Mouse (Mus musculus): ENCODE measurements around the gene Slc16a11. TPM values are rescaled to one million over a fixed set of nuclear protein-coding genes. Genes with fewer than 3 reads are reported as not detected.

The Slc16a11 gene
- polyA plus RNA-seq, 1 experiment from 2014 or later, result 0.63 TPM

GRCm38 (mm10) chr11:70251853-70252252, 39.3 kb downstream of the Slc16a11 start:
- WGBS, result 76% methylated on average over 8 of the region's 8 CpGs
- Histone ChIP-seq H3K9me3 (ENCODE audit: low read depth, low read length) (no peaks in the 10 kb centered on the region), H3K9ac (no peak overlapping the region), H3K4me3 (ENCODE audit: low read depth, low read length) (no peak overlapping the region), H3K4me2 (no peak overlapping the region), H3K36me3 (ENCODE audit: insufficient read depth) (no peaks in the 10 kb centered on the region), H3K27ac (ENCODE audit: low read depth) (no peak overlapping the region), H3K27me3 (ENCODE audit: insufficient read depth, low read length) (peaks cover 37% of the 10 kb centered on the region), H3K4me1 (ENCODE audit: insufficient read depth) (no peaks in the 10 kb centered on the region)
- TF ChIP-seq CTCF (IDR thresholded peaks at IDR 0.05; ENCODE audit: low read depth), result no peak
- no peak for ATAC-seq (ENCODE audit: insufficient read depth)
- no peak for DNase-seq

- H3K27me3 ChIP-seq (ENCODE audit: insufficient read depth, low read length), result peaks cover 37% of the 10 kb centered on the region
- peak overlapping the region; percentile 60 for H3K4me2 ChIP-seq
- no peaks in the 10 kb centered on the region for H3K4me1 ChIP-seq (ENCODE audit: insufficient read depth)
- H3K36me3 ChIP-seq (ENCODE audit: insufficient read depth), result no peaks in the 10 kb centered on the region
- H3K9me3 ChIP-seq (ENCODE audit: low read depth, low read length), result no peaks in the 10 kb centered on the region
- ATAC-seq (ENCODE audit: insufficient read depth) (no peak), DNase-seq (no peak)
- TF ChIP-seq CTCF (IDR thresholded peaks at IDR 0.05; ENCODE audit: low read depth), result no peak
- H3K4me3 ChIP-seq (ENCODE audit: low read depth, low read length), result peak overlapping the region; percentile 30
- no peak overlapping the region for H3K27ac ChIP-seq (ENCODE audit: low read depth)
- WGBS, result 4% methylated on average over 18 of the region's 18 CpGs
- H3K9ac ChIP-seq, result peak overlapping the region; percentile 36; the same call in 1 of the 2 replicates
Measured at GRCm38 (mm10) chr11:70254337-70254736, 41.8 kb downstream of the Slc16a11 start.

GRCm38 (mm10) chr11:70254931-70255531, 42.5 kb downstream of the Slc16a11 start, which contains the start of gene Alox12:
TSS of gene Alox12 (minus strand) at chr11:70255353.
- H3K27me3 ChIP-seq (ENCODE audit: insufficient read depth, low read length), result peaks cover 37% of the 10 kb centered on the region
- WGBS, result 2% methylated on average over 25 of the region's 25 CpGs

GRCm38 (mm10) chr11:70259035-70259434, 46.5 kb downstream of the Slc16a11 start:
- H3K4me1 ChIP-seq (ENCODE audit: insufficient read depth), result no peaks in the 10 kb centered on the region
- H3K36me3 ChIP-seq (ENCODE audit: insufficient read depth), result no peaks in the 10 kb centered on the region
- DNase-seq, result no peak
- peaks cover 16% of the 10 kb centered on the region for H3K27me3 ChIP-seq (ENCODE audit: insufficient read depth, low read length)
- ATAC-seq (ENCODE audit: insufficient read depth), result no peak
- 83% methylated on average over 4 of the region's 4 CpGs for WGBS
- H3K9me3 ChIP-seq (ENCODE audit: low read depth, low read length), result no peaks in the 10 kb centered on the region
- H3K9ac ChIP-seq, result no peak overlapping the region
- H3K27ac ChIP-seq (ENCODE audit: low read depth), result no peak overlapping the region
- TF ChIP-seq CTCF (IDR thresholded peaks at IDR 0.05; ENCODE audit: low read depth), result no peak
- H3K4me2 ChIP-seq, result no peak overlapping the region
- H3K4me3 ChIP-seq (ENCODE audit: low read depth, low read length), result no peak overlapping the region

More at GRCm38 (mm10) chr11:70254931-70255531, 42.5 kb downstream of the Slc16a11 start, which contains the start of gene Alox12:
- Histone ChIP-seq H3K9me3 (ENCODE audit: low read depth, low read length) (no peaks in the 10 kb centered on the region), H3K36me3 (ENCODE audit: insufficient read depth) (no peaks in the 10 kb centered on the region), H3K4me1 (ENCODE audit: insufficient read depth) (no peaks in the 10 kb centered on the region), H3K4me3 (ENCODE audit: low read depth, low read length) (peak within 1 kb of the TSS; percentile 30), H3K27ac (ENCODE audit: low read depth) (no peak within 1 kb of the TSS), H3K4me2 (peak within 1 kb of the TSS; percentile 60), H3K9ac (peak within 1 kb of the TSS; percentile 36)
- TF ChIP-seq CTCF (IDR thresholded peaks at IDR 0.05; ENCODE audit: low read depth), result peak; percentile 46
- DNase-seq (peak; percentile 56), ATAC-seq (ENCODE audit: insufficient read depth) (peak; percentile 58; the same call in 1 of the 2 replicates)

GRCm38 (mm10) chr11:70265252-70265651, 52.7 kb downstream of the Slc16a11 start:
- DNase-seq, result no peak
- Histone ChIP-seq H3K9me3 (ENCODE audit: low read depth, low read length) (no peaks in the 10 kb centered on the region), H3K4me3 (ENCODE audit: low read depth, low read length) (no peak overlapping the region), H3K36me3 (ENCODE audit: insufficient read depth) (no peaks in the 10 kb centered on the region), H3K4me1 (ENCODE audit: insufficient read depth) (no peaks in the 10 kb centered on the region), H3K27ac (ENCODE audit: low read depth) (no peak overlapping the region), H3K27me3 (ENCODE audit: insufficient read depth, low read length) (no peaks in the 10 kb centered on the region), H3K9ac (no peak overlapping the region), H3K4me2 (no peak overlapping the region)
- 40% methylated on average over 3 of the region's 3 CpGs for WGBS
- ATAC-seq (ENCODE audit: insufficient read depth), result no peak
- TF ChIP-seq CTCF (IDR thresholded peaks at IDR 0.05; ENCODE audit: low read depth), result no peak

GRCm38 (mm10) chr11:70265819-70266218, 53.3 kb downstream of the Slc16a11 start:
- no peak overlapping the region for H3K27ac ChIP-seq (ENCODE audit: low read depth)
- WGBS, result 57% methylated on average over 4 of the region's 4 CpGs
- H3K27me3 ChIP-seq (ENCODE audit: insufficient read depth, low read length), result no peaks in the 10 kb centered on the region
- no peaks in the 10 kb centered on the region for H3K9me3 ChIP-seq (ENCODE audit: low read depth, low read length)
- no peaks in the 10 kb centered on the region for H3K4me1 ChIP-seq (ENCODE audit: insufficient read depth)
- no peaks in the 10 kb centered on the region for H3K36me3 ChIP-seq (ENCODE audit: insufficient read depth)
- no peak overlapping the region for H3K4me3 ChIP-seq (ENCODE audit: low read depth, low read length)
- DNase-seq (no peak), ATAC-seq (ENCODE audit: insufficient read depth) (no peak)
- TF ChIP-seq CTCF (IDR thresholded peaks at IDR 0.05; ENCODE audit: low read depth), result no peak
- H3K9ac ChIP-seq, result no peak overlapping the region
- H3K4me2 ChIP-seq, result no peak overlapping the region

MicroRNAs encoded within 50 kb of the gene (microRNA counts, 519-probe panel; counts per million panel counts)
- microRNA mmu-miR-195, result 30.5 counts per million
- microRNA mmu-miR-497, result 2,529 counts per million, percentile 46 among the panel's probes with 10 or more counts

Small RNA genes lying within 50 kb of the gene (microRNA-seq; reads per million reads assigned to microRNA genes)
- 2,384 reads per million, percentile 80 among the genes with 10 or more reads in this experiment for gene Mir195a (ENCODE audit: borderline number of aligned reads)
- gene Mir497 (ENCODE audit: borderline number of aligned reads), result not detected
- gene Mir497b (ENCODE audit: borderline number of aligned reads), result not detected

Other genes starting within 250 kb of the Slc16a11 start
- gene Cldn7, start 248.0 kb upstream of the Slc16a11 start, polyA plus RNA-seq (2014; fragmentation: Nextera tagmentation; extraction: Ambion mirVana), result 76.7 and 86.4 TPM in 2 replicates
- gene Ctdnep1, start 231.6 kb upstream of the Slc16a11 start, polyA plus RNA-seq (2014; fragmentation: Nextera tagmentation; extraction: Ambion mirVana), result 25.4 and 28.3 TPM in 2 replicates
- 108 and 113 TPM in 2 replicates for gene Elp5, start 230.2 kb upstream of the Slc16a11 start, polyA plus RNA-seq (2014; fragmentation: Nextera tagmentation; extraction: Ambion mirVana)
- gene Gabarap, start 221.6 kb upstream of the Slc16a11 start, polyA plus RNA-seq (2014; fragmentation: Nextera tagmentation; extraction: Ambion mirVana), result 444 and 455 TPM in 2 replicates
- gene Phf23, start 217.0 kb upstream of the Slc16a11 start, polyA plus RNA-seq (2014; fragmentation: Nextera tagmentation; extraction: Ambion mirVana), result 41.1 and 42.8 TPM in 2 replicates
- 36.2 and 40.8 TPM in 2 replicates for gene Dvl2, start 212.2 kb upstream of the Slc16a11 start, polyA plus RNA-seq (2014; fragmentation: Nextera tagmentation; extraction: Ambion mirVana)
- gene Acadvl, start 197.3 kb upstream of the Slc16a11 start, polyA plus RNA-seq (2014; fragmentation: Nextera tagmentation; extraction: Ambion mirVana), result 57.6 and 58.9 TPM in 2 replicates
- gene Dlg4, start 195.8 kb upstream of the Slc16a11 start, polyA plus RNA-seq (2014; fragmentation: Nextera tagmentation; extraction: Ambion mirVana), result 5.9 and 7.4 TPM in 2 replicates
- gene Asgr1, start 158.7 kb upstream of the Slc16a11 start, polyA plus RNA-seq (2014; fragmentation: Nextera tagmentation; extraction: Ambion mirVana), result not detected in 2 replicates
- gene Asgr2, start 120.1 kb upstream of the Slc16a11 start, polyA plus RNA-seq (2014; fragmentation: Nextera tagmentation; extraction: Ambion mirVana), result 0.47 and 0.78 TPM in 2 replicates
- 5.9 and 6.4 TPM in 2 replicates for gene Mgl2, start 82.4 kb upstream of the Slc16a11 start, polyA plus RNA-seq (2014; fragmentation: Nextera tagmentation; extraction: Ambion mirVana)
- gene Clec10a, start 56.6 kb upstream of the Slc16a11 start, polyA plus RNA-seq (2014; fragmentation: Nextera tagmentation; extraction: Ambion mirVana), result 0.18 and 1.1 TPM in 2 replicates
- gene Slc16a13, start 8.3 kb downstream of the Slc16a11 start, polyA plus RNA-seq (2014; fragmentation: Nextera tagmentation; extraction: Ambion mirVana), result 4.4 and 6.2 TPM in 2 replicates
- gene Bcl6b, start 17.0 kb downstream of the Slc16a11 start, polyA plus RNA-seq (2014; fragmentation: Nextera tagmentation; extraction: Ambion mirVana), result 30.3 and 30.9 TPM in 2 replicates
- gene 0610010K14Rik, start 25.2 kb downstream of the Slc16a11 start, polyA plus RNA-seq (2014; fragmentation: Nextera tagmentation; extraction: Ambion mirVana), result 180 and 198 TPM in 2 replicates
- gene Gm21988, start 27.1 kb downstream of the Slc16a11 start, polyA plus RNA-seq (2014; fragmentation: Nextera tagmentation; extraction: Ambion mirVana), result 9.3 and 10.8 TPM in 2 replicates
- gene Rnasek, start 27.1 kb downstream of the Slc16a11 start, polyA plus RNA-seq (2014; fragmentation: Nextera tagmentation; extraction: Ambion mirVana), result 135 and 140 TPM in 2 replicates
- 6.6 and 6.9 TPM in 2 replicates for gene Alox12, start 42.6 kb downstream of the Slc16a11 start, polyA plus RNA-seq (2014; fragmentation: Nextera tagmentation; extraction: Ambion mirVana)
- gene Alox12e, start 109.9 kb downstream of the Slc16a11 start, polyA plus RNA-seq (2014; fragmentation: Nextera tagmentation; extraction: Ambion mirVana), result not detected in 2 replicates
- 0.18 and 0.50 TPM in 2 replicates for gene Alox15, start 139.3 kb downstream of the Slc16a11 start, polyA plus RNA-seq (2014; fragmentation: Nextera tagmentation; extraction: Ambion mirVana)
- gene Pelp1, start 197.3 kb downstream of the Slc16a11 start, polyA plus RNA-seq (2014; fragmentation: Nextera tagmentation; extraction: Ambion mirVana), result 44.4 and 46.5 TPM in 2 replicates
- gene Arrb2, start 219.9 kb downstream of the Slc16a11 start, polyA plus RNA-seq (2014; fragmentation: Nextera tagmentation; extraction: Ambion mirVana), result 15.1 and 17.6 TPM in 2 replicates
- gene Med11, start 239.2 kb downstream of the Slc16a11 start, polyA plus RNA-seq (2014; fragmentation: Nextera tagmentation; extraction: Ambion mirVana), result 43.0 and 47.9 TPM in 2 replicates
- gene Zmynd15, start 246.7 kb downstream of the Slc16a11 start, polyA plus RNA-seq (2014; fragmentation: Nextera tagmentation; extraction: Ambion mirVana), result 0.28 and 0.65 TPM in 2 replicates
- gene Cxcl16, start 247.2 kb downstream of the Slc16a11 start, polyA plus RNA-seq (2014; fragmentation: Nextera tagmentation; extraction: Ambion mirVana), result 4.9 and 5.8 TPM in 2 replicates

Measured in lung, embryonic 14.5 days (tissue).